Comparison of ENCODE assay signal across 10 mouse cellular contexts in the genomic region with DNA sequence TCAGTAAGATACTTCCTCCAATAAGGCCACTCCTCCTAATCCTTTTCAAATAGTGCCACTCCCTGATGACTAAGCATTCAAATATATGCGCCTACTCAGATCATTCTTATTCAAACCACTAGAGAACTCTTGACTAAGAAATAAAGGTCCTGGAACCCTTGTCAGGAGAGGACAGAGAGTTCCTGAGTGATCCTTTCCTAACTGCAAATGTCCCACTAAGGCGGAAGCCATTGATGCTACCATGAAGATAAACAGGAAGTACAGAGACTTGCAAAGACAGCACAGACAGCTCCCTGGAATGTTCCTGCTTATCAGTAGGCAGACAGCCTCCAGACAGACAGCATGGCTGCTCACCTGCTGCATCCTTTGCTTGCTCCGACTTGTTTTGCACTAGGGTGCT.
"Had no signal": no experiment of that assay in that cellular context is flagged by ENCODE, and none has a peak within 500 bp of the region (broad histone marks: within the 10 kb centered on the region; RNA-seq: fewer than 3 reads in every experiment).

No protein-coding gene starts in this region.

- H3K9ac ChIP-seq: limb, embryonic 13.5 days; liver, embryonic 14.5 days; midbrain, embryonic 12.5 days had no signal

- H3K9me3 ChIP-seq: limb, embryonic 13.5 days had no signal

- ATAC-seq: intestine, postnatal 0 days; midbrain, embryonic 16.5 days had no signal

- H3K4me2 ChIP-seq: limb, embryonic 13.5 days; midbrain, embryonic 12.5 days had no signal

- H3K27me3 ChIP-seq: limb, embryonic 13.5 days had no signal

- DNase-seq: kidney, adult 8-10 months; kidney, postnatal 25 days; layer of hippocampus, adult 9-11 months; right cerebral cortex, adult 18-20 months; right cerebral cortex, postnatal 25 days had no signal

- H3K4me3 ChIP-seq: limb, embryonic 13.5 days; midbrain, embryonic 12.5 days had no signal

- H3K36me3 ChIP-seq: limb, embryonic 13.5 days; midbrain, embryonic 12.5 days had no signal

- H3K27ac ChIP-seq: limb, embryonic 13.5 days; liver, embryonic 14.5 days; midbrain, embryonic 12.5 days had no signal
